Mouse (Mus musculus) hindbrain, embryonic 14.5 days (tissue): ENCODE results near the gene Pld5. TPM values are rescaled to one million over a fixed set of nuclear protein-coding genes. Genes with fewer than 3 reads are reported as not detected.

Experiments
- ATAC-seq: fragments of 200-750 bp; cut with Nextera tagmentation; 2 replicates; pipeline ENCODE4 v1.8.0; 2017; ENCODE audit warnings: moderate number of reproducible peaks, mild to moderate bottlenecking, moderate TSS enrichment, moderate library complexity; ENCODE audit not compliant: low FRiP score
- DNase-seq: peaks from one replicate; pipeline ENCODE4 v3.0.0-alpha.2; 2015; ENCODE audit warnings: low spot score
- H3K27ac ChIP-seq: fragments of 300-500 bp; sonication (generic); 2 replicates; pipeline ENCODE4 v1.5.1; 2014; ENCODE audit warnings: mild to moderate bottlenecking, moderate library complexity
- H3K27me3 ChIP-seq: fragments of 300-500 bp; sonication (generic); 2 replicates; pipeline ENCODE4 v1.6.1; 2014; ENCODE audit warnings: mild to moderate bottlenecking, low read length, mixed read lengths; ENCODE audit not compliant: control insufficient read depth, insufficient read depth
- H3K36me3 ChIP-seq: fragments of 300-500 bp; sonication (generic); replicated peaks from 2 replicates; pipeline ENCODE4 v1.6.1; 2014; ENCODE audit not compliant: control insufficient read depth, insufficient read depth
- H3K4me1 ChIP-seq: fragments of 300-500 bp; sonication (generic); replicated peaks from 2 replicates; pipeline ENCODE4 v1.6.1; 2014; ENCODE audit warnings: antibody characterized with exemption, low read length, mixed read lengths; ENCODE audit not compliant: control insufficient read depth, insufficient read depth
- H3K4me2 ChIP-seq: fragments of 300-500 bp; sonication (generic); replicated peaks from 2 replicates; pipeline ENCODE4 v1.6.1; 2014; ENCODE audit warnings: mild to moderate bottlenecking, moderate library complexity
- H3K4me3 ChIP-seq: fragments of 300-500 bp; sonication (generic); replicated peaks from 2 replicates; pipeline ENCODE4 v1.5.1; 2014; ENCODE audit warnings: mild to moderate bottlenecking, low read length
- H3K9ac ChIP-seq: fragments of 300-500 bp; sonication (generic); 2 replicates; pipeline ENCODE4 v1.6.1; 2014
- H3K9me3 ChIP-seq: fragments of 300-500 bp; sonication (generic); 2 replicates; pipeline ENCODE4 v1.6.1; 2016; ENCODE audit warnings: low read length; ENCODE audit not compliant: control insufficient read depth
- WGBS: fragments of 180-500 bp; shearing (Covaris S2); extraction: QIAGEN DNeasy Blood & Tissue Kit; methylation state at CpG from one replicate; pipeline ENCODE4 v1.1.7; 2014; 5-methylcytosine and 5-hydroxymethylcytosine counted together
- polyA plus RNA-seq: library from polyadenylated mRNA; unstranded; fragments of >200 nt; fragmentation: Nextera tagmentation; extraction: Ambion mirVana; gene quantifications from 2 replicates; pipeline ENCODE4 v1.2.1, GENCODE M21; 2014

Pld5 gene
- polyA plus RNA-seq, 1 experiment from 2014 or later: 5.5 TPM

DNA sequence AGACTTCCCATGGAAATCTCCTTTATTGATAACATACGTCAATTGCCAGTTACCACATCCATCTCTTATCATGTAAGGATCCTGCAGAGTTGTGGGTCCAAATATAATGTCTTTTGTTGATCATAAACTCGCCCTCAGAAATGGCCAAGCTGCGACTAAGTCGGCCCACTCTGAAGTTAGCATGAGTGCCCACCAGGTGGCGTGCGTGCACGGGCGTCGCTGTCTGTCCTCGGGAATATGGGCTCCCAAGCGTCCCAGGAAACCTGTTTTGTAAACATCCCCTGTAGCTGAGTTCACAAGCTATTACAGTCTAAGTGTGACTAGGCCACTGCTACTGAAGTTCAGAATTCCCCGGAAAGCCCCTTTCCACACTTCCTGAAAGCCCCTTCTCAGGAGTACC lies 51.9 kb downstream of the Pld5 start:
- peak; percentile 80; the same call in 1 of the 2 replicates for ATAC-seq
- H3K4me2 ChIP-seq: no peak overlapping the region

GRCm38 (mm10) chr1:176218217-176218616 lies 56.9 kb downstream of the Pld5 start:
- Histone ChIP-seq H3K9ac (no peak overlapping the region), H3K27ac (no peak overlapping the region), H3K4me2 (no peak overlapping the region), H3K4me1 (peaks cover 11% of the 10 kb centered on the region), H3K9me3 (no peaks in the 10 kb centered on the region), H3K36me3 (no peaks in the 10 kb centered on the region), H3K27me3 (no peaks in the 10 kb centered on the region), H3K4me3 (no peak overlapping the region)
- no peak for ATAC-seq
- DNase-seq: no peak
- WGBS: 92% methylated on average over 5 of the region's 5 CpGs

More for the DNA sequence above, 51.9 kb downstream of the Pld5 start:
- no peak overlapping the region for H3K9ac ChIP-seq
- H3K4me3 ChIP-seq: no peak overlapping the region
- no peaks in the 10 kb centered on the region for H3K36me3 ChIP-seq
- peak; percentile 83 for DNase-seq
- H3K27me3 ChIP-seq: no peaks in the 10 kb centered on the region
- no peaks in the 10 kb centered on the region for H3K9me3 ChIP-seq
- H3K4me1 ChIP-seq: no peaks in the 10 kb centered on the region
- no peak overlapping the region for H3K27ac ChIP-seq
- 6% methylated on average over 12 of the region's 12 CpGs for WGBS

GRCm38 (mm10) chr1:176213645-176214221 lies 61.4 kb downstream of the Pld5 start:
- Histone ChIP-seq H3K4me2 (peak overlapping the region; percentile 53), H3K9me3 (no peaks in the 10 kb centered on the region), H3K4me1 (peaks cover 15% of the 10 kb centered on the region), H3K9ac (peak overlapping the region; percentile 57), H3K4me3 (peak overlapping the region; percentile 12), H3K27ac (peak overlapping the region; percentile 67), H3K36me3 (no peaks in the 10 kb centered on the region), H3K27me3 (no peaks in the 10 kb centered on the region)
- peak; percentile 74 for ATAC-seq
- WGBS: 21% methylated on average over 17 of the region's 17 CpGs
- DNase-seq: peak; percentile 59

DNA sequence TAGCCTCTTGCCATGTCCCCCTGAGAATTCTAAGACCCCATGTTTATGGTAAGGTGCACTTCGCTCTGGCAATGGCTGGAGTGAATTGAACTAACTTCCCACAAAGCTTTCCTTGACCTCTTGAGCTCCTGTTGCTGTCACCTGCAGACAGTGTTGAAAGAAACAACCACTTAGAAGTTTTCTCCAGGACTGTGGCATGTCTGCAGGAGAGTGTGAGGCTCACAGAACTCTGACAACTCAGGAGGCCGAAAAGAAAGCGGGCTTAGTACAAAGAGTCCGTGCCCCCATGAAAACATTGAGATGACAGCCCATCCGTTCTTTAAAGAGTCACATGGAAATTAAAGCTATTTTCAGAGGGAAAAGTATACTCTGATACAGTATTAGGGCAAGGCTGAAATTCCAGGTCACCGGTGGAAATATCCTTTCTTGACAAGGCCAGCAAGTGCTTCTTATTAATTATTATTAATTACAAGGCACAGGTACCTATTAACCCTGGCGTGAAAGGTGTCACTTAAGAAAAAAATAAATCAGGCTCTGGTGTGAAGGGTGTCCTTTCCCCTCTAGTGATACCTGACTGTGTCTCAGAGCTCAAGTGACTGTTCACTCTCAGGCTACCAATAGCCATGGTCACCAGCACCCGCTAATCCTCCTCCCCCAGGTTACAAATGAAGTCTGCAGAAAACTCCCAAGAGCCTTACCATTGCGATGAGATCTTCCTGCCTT lies 62.0 kb downstream of the Pld5 start:
- Histone ChIP-seq H3K27me3 (no peaks in the 10 kb centered on the region), H3K4me2 (peak overlapping the region; percentile 53), H3K9me3 (no peaks in the 10 kb centered on the region), H3K36me3 (no peaks in the 10 kb centered on the region), H3K4me3 (peak overlapping the region; percentile 12), H3K27ac (peak overlapping the region; percentile 67), H3K4me1 (peaks cover 15% of the 10 kb centered on the region), H3K9ac (peak overlapping the region; percentile 57)
- WGBS: 51% methylated on average over 9 of the region's 9 CpGs
- DNase-seq (no peak), ATAC-seq (no peak)

DNA sequence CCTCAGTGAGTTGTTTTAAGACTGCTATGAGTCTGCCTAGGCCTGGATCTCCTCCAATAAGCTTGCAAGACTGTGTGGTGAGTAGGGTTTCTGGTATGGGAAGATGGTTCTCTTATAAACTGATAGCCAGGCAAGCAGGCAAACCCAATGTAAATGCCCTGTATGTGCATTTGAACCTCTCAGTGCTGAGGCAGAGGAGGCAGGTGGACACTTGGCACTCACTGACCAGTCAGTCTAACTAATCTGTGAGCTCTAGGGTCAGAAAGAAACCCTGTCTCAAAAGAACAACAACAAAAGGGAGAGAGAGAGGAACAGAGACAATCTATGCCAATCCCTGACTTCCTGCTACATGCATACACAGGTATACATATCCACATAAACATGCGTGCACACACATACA lies 64.3 kb downstream of the Pld5 start:
- Histone ChIP-seq H3K9me3 (no peaks in the 10 kb centered on the region), H3K36me3 (no peaks in the 10 kb centered on the region), H3K27ac (no peak overlapping the region), H3K4me3 (no peak overlapping the region), H3K4me1 (peaks cover 15% of the 10 kb centered on the region), H3K9ac (no peak overlapping the region), H3K4me2 (no peak overlapping the region), H3K27me3 (no peaks in the 10 kb centered on the region)
- no peak for ATAC-seq
- WGBS: 100% methylated on average over 1 of the region's 1 CpGs
- DNase-seq: no peak

DNA sequence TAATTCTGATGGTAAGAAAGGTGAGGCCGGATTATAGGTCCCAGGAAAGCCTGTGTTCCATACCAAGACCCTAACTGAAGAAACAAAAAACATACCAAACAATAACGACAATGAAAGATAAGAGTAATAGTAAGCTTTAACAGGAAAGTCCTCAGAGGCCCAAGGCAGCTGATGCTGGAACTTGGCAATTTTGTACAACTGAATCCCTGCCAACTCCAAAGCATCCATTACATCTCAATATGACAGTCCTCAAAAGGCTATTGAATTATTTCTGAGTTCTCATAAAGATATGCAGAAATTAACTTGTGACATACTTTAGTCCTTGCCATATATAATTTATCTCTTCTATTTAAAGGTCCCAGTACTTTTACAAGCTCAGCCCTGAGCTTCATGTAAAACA lies 67.1 kb downstream of the Pld5 start:
- ATAC-seq: no peak
- Histone ChIP-seq H3K36me3 (no peaks in the 10 kb centered on the region), H3K4me1 (0 out of 2 replicates have a peak, but pooled peaks cover 2% of the 10 kb centered on the region), H3K4me2 (no peak overlapping the region), H3K9me3 (no peaks in the 10 kb centered on the region), H3K9ac (no peak overlapping the region), H3K27me3 (no peaks in the 10 kb centered on the region), H3K4me3 (no peak overlapping the region), H3K27ac (no peak overlapping the region)
- no peak for DNase-seq
- 84% methylated on average over 2 of the region's 2 CpGs for WGBS

GRCm38 (mm10) chr1:176202360-176202759 lies 72.8 kb downstream of the Pld5 start:
- Histone ChIP-seq H3K9ac (no peak overlapping the region), H3K9me3 (no peaks in the 10 kb centered on the region), H3K4me3 (no peak overlapping the region), H3K27ac (no peak overlapping the region), H3K36me3 (no peaks in the 10 kb centered on the region), H3K4me2 (no peak overlapping the region), H3K4me1 (no peaks in the 10 kb centered on the region), H3K27me3 (no peaks in the 10 kb centered on the region)
- 88% methylated on average over 3 of the region's 3 CpGs for WGBS
- DNase-seq: no peak
- no peak for ATAC-seq

DNA sequence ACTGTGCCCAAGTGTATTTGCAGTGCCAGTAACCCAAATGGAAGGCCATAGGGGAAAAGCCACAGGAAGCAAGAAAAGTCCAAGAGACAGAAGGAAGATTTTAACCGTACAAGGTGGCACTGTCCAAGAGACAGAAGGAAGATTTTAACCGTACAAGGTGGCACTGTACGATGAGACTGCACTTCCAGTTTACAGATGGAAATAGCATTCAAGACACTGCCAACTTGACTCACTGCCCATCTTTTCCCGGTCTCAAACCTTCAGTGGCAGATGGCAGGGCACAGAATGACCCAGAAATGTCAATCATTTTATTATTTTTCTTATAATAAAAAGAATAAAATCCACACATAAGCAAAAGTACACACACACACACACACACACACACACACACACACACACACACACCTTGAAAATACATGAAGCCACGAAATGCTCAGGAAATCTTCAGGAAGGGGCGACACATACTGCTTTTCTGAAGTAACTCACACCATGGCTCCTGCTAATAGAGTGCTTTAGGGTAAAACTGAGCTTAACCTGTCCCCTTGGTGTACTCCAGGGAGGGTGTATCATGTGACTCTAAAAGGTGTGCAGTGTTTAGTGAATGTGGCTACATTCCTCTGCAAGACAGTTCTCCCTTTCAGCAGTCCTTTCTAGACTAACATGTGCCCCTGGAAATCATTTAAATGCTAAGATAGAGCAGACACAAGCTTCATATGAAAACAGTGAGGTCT lies 77.9 kb downstream of the Pld5 start:
- DNase-seq: no peak
- H3K27me3 ChIP-seq: no peaks in the 10 kb centered on the region
- no peak for ATAC-seq
- H3K4me1 ChIP-seq: no peaks in the 10 kb centered on the region
- no peak overlapping the region for H3K4me3 ChIP-seq
- no peaks in the 10 kb centered on the region for H3K36me3 ChIP-seq
- no peak overlapping the region for H3K4me2 ChIP-seq
- no peak overlapping the region for H3K9ac ChIP-seq
- H3K27ac ChIP-seq: no peak overlapping the region
- no peaks in the 10 kb centered on the region for H3K9me3 ChIP-seq
- WGBS: 84% methylated on average over 6 of the region's 6 CpGs

GRCm38 (mm10) chr1:176196341-176196740 lies 78.8 kb downstream of the Pld5 start:
- Histone ChIP-seq H3K4me3 (no peak overlapping the region), H3K4me1 (no peaks in the 10 kb centered on the region), H3K27me3 (no peaks in the 10 kb centered on the region), H3K9me3 (no peaks in the 10 kb centered on the region), H3K4me2 (no peak overlapping the region), H3K36me3 (no peaks in the 10 kb centered on the region), H3K27ac (no peak overlapping the region), H3K9ac (no peak overlapping the region)
- ATAC-seq (no peak), DNase-seq (no peak)
- 91% methylated on average over 4 of the region's 4 CpGs for WGBS
